Mouse (Mus musculus) kidney, adult 2 months (tissue): ENCODE measurements around the gene Fgd2. TPM values are rescaled to one million over a fixed set of nuclear protein-coding genes. Genes with fewer than 3 reads are reported as not detected.

Experiments
- DNase-seq: peaks from one replicate; pipeline ENCODE4 v3.0.0; 2021
- H3K27ac ChIP-seq: fragments of 200-500 bp; 2 replicates; pipeline ENCODE4 v1.5.1; 2012; ENCODE audit warnings: low read depth, low read length, control low read depth, inconsistent platforms; ENCODE audit not compliant: insufficient read depth
- H3K27me3 ChIP-seq: fragments of 200-500 bp; replicated peaks from 2 replicates; pipeline ENCODE4 v1.6.1; 2012; ENCODE audit warnings: mild to moderate bottlenecking, moderate library complexity, low read length, inconsistent platforms; ENCODE audit not compliant: control insufficient read depth, insufficient read depth
- H3K36me3 ChIP-seq: fragments of 200-500 bp; 2 replicates; pipeline ENCODE4 v1.6.1; 2012; ENCODE audit warnings: mild to moderate bottlenecking, moderate library complexity, low read length, inconsistent platforms; ENCODE audit not compliant: control insufficient read depth, insufficient read depth
- H3K4me1 ChIP-seq: fragments of 200-500 bp; 2 replicates; pipeline ENCODE4 v1.6.1; 2011; ENCODE audit warnings: low read length; ENCODE audit not compliant: control insufficient read depth, insufficient read depth
- H3K4me3 ChIP-seq: fragments of 200-500 bp; 2 replicates; pipeline ENCODE4 v1.5.1; 2011; ENCODE audit warnings: mild to moderate bottlenecking, low read depth, low read length, control low read depth; ENCODE audit not compliant: insufficient read depth
- CTCF ChIP-seq: fragments of 200-500 bp; conservative IDR thresholded peaks from 2 replicates; pipeline ENCODE4 v1.5.1; 2011; ENCODE audit warnings: low read depth, mild to moderate bottlenecking, control low read depth, low read length, moderate library complexity, mixed read lengths; ENCODE audit not compliant: insufficient read depth, insufficient read length
- POLR2A ChIP-seq: fragments of 200-500 bp; IDR thresholded peaks from one replicate; pipeline ENCODE4 v1.6.1; 2011; ENCODE audit warnings: low read depth, low read length, control low read depth
- WGBS: fragments of 180-500 bp; shearing (Covaris S2); methylation state at CpG from one replicate; pipeline ENCODE4 v1.1.7; 2018; 5-methylcytosine and 5-hydroxymethylcytosine counted together
- polyA plus RNA-seq: library from polyadenylated mRNA; depleted of rRNA; stranded (reverse); fragments of >200 nt; gene quantifications from 2 replicates; pipeline ENCODE4 v1.2.3, GENCODE M21; 2012

Gene Fgd2
- polyA plus RNA-seq, 1 experiment, result 11.4 TPM

DNA sequence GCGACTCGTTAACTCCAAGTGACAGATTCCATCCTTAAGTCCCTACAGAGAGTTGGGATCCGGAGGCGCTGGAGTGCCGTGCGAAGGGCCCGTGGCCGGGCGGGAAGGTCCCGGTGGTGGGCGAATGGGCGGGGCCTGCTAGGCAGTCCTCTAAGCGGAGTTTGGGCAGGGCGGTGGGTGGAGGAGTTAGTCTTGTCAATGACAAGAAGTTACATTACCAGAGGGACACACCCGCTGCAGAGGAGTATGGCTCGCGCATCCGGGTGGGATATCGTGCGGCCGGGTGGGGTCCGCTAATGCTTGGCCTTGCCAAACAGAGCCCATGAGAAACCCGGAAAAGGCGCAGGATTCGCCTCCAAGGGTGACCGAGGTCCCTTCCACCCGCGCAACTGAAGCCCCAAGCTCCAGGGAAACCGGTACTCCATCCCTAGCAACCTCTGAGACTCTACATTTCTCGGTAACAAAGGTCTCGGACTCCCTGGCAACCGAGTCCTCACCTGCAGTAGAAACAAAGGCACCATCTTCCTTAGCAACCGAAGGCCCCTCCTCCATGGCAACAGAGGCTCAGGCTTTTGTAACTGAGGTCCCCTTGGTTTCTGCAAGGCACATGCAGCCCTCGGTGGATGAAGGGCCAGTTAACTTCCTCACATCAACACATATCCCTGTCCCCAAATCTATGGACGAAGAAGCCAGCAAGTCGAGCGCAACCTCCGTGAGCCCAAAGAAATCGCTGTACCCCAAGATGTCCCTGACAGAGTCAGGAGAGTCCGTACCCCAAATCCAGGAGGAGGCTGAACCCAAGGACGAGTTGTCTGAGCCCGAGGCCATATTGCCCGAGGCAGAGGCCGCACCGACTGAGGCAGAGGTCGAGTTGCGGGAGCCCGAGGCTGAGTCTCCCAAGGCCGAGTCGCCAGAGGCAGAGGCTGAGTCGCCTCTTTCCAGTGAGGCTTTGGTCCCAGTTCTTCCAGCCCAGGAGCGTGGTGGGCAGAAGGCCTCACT, 33.9 kb upstream of the Fgd2 start:
- no peaks in the 10 kb centered on the region for H3K36me3 ChIP-seq
- H3K4me3 ChIP-seq, result no peak overlapping the region
- 51% methylated on average over 52 of the region's 52 CpGs for WGBS
- no peaks in the 10 kb centered on the region for H3K27me3 ChIP-seq
- H3K4me1 ChIP-seq, result peaks cover 3% of the 10 kb centered on the region; the same call in 1 of the 2 replicates
- H3K27ac ChIP-seq, result no peak overlapping the region
- DNase-seq, result no peak
- TF ChIP-seq POLR2A, result no peak
- no peak for TF ChIP-seq CTCF

DNA sequence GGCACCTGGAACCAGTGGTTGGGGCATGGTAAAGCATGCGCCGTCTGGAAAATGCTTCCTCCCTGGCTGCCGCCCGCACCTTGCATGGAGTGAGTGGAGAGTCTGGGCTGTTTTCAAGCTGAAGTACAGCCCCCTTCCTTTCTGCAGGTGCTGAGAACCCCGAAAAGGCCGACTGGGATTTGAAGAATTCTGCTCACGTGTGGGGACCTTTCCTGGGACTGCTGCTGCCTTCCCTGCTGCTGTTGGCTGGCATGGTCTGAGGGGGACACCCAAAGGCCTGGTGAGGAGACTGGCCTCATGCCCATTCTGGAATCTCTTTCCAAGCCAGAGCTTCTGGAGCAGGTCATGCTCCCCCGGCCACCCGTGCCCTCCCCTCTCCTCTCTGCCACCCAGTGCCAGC, 33.0 kb upstream of the Fgd2 start:
- no peaks in the 10 kb centered on the region for H3K27me3 ChIP-seq
- no peaks in the 10 kb centered on the region; the same call in 1 of the 2 replicates for H3K36me3 ChIP-seq
- WGBS, result 81% methylated on average over 9 of the region's 9 CpGs
- DNase-seq, result no peak
- H3K4me3 ChIP-seq, result no peak overlapping the region
- H3K4me1 ChIP-seq, result peaks cover 3% of the 10 kb centered on the region; the same call in 1 of the 2 replicates
- no peak overlapping the region for H3K27ac ChIP-seq
- TF ChIP-seq POLR2A (no peak), CTCF (no peak)

GRCm38 (mm10) chr17:29330221-29330620, 30.5 kb upstream of the Fgd2 start:
- no peak for DNase-seq
- TF ChIP-seq POLR2A (no peak), CTCF (no peak)
- 83% methylated on average over 3 of the region's 3 CpGs for WGBS
- peaks cover 3% of the 10 kb centered on the region; the same call in 1 of the 2 replicates for H3K4me1 ChIP-seq
- no peaks in the 10 kb centered on the region; the same call in 1 of the 2 replicates for H3K36me3 ChIP-seq
- no peaks in the 10 kb centered on the region for H3K27me3 ChIP-seq
- no peak overlapping the region for H3K4me3 ChIP-seq
- H3K27ac ChIP-seq, result no peak overlapping the region

- Histone ChIP-seq H3K36me3 (no peaks in the 10 kb centered on the region; the same call in 1 of the 2 replicates), H3K27me3 (no peaks in the 10 kb centered on the region), H3K27ac (peak overlapping the region; percentile 11; the same call in 1 of the 2 replicates), H3K4me3 (no peak overlapping the region), H3K4me1 (peaks cover 3% of the 10 kb centered on the region; the same call in 1 of the 2 replicates)
- DNase-seq, result peak; percentile 68
- 32% methylated on average over 5 of the region's 5 CpGs for WGBS
- TF ChIP-seq POLR2A, result no peak
- TF ChIP-seq CTCF, result no peak; the same call in 1 of the 2 replicates
These were observed 29.9 kb upstream of the Fgd2 start for GRCm38 (mm10) chr17:29330671-29331410.

- no peak for DNase-seq
These were observed 28.5 kb upstream of the Fgd2 start for GRCm38 (mm10) chr17:29332186-29332685.

DNA sequence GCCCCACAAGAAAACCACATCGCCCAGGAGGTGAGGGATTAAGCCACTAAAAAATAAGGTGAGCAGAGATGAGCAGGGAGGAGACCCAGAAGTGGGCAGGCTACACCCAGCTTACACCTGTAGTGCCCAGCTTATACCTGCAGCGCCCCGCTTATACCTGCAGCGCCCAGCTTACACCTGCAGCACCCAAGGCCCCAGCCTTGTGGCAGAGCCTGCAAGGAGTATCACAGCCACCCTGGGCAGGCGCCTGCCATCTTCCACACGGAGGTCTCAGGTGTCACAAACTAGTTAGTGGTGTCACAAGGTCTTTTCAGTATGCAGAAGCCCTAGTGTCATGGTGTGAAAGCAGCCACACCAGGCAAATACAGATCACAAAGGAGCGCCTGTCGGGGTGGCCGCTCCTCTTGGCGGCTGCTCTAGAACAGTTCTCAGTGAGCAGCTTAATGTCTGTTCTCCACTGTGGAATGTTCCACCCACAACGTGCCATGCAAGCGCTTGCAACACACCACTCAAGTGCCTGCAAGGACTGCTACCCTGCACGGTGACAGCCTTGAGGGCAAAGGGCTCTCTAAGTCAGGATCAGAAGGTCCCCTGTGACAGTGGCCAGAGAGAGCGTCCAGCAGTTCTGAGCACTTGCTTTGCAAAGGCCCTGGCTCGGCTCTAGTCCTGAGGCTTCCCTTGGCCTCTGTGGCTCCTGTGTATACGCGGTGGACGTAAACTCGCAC, 24.3 kb upstream of the Fgd2 start:
- no peaks in the 10 kb centered on the region for H3K27me3 ChIP-seq
- TF ChIP-seq CTCF (no peak), POLR2A (no peak)
- 91% methylated on average over 19 of the region's 19 CpGs for whole genome bisulfite sequencing
- peaks cover 2% of the 10 kb centered on the region; the same call in 1 of the 2 replicates for H3K4me1 ChIP-seq
- no peak overlapping the region for H3K27ac ChIP-seq
- H3K36me3 ChIP-seq, result peaks cover 4% of the 10 kb centered on the region
- H3K4me3 ChIP-seq, result no peak overlapping the region
- DNase-seq, result no peak

More at GRCm38 (mm10) chr17:29332186-29332685, 28.5 kb upstream of the Fgd2 start:
- Histone ChIP-seq H3K27me3 (no peaks in the 10 kb centered on the region), H3K4me3 (no peak overlapping the region), H3K36me3 (peaks cover 2% of the 10 kb centered on the region), H3K4me1 (peaks cover 3% of the 10 kb centered on the region; the same call in 1 of the 2 replicates), H3K27ac (no peak overlapping the region)
- 87% methylated on average over 4 of the region's 4 CpGs for WGBS
- TF ChIP-seq CTCF, result no peak
- TF ChIP-seq POLR2A, result no peak
